Mouse (Mus musculus) stomach, postnatal 0 days (tissue): ENCODE measurements at regions not wholly inside any gene's neighbourhood (a gene's known extent, or its start where the extent isn't known, plus 50 kb on each side); places are given as distances from the start of the nearest gene placed in this dataset.

Source experiments
- ATAC-seq: fragments of 200-750 bp; cut with Nextera tagmentation; 2 replicates; pipeline ENCODE4 v1.8.0; 2017; ENCODE audit not compliant: low FRiP score, low TSS enrichment
- DNase-seq: peaks from one replicate; pipeline ENCODE4 v3.0.0-alpha.2; 2016; ENCODE audit warnings: low spot score
- H3K27ac ChIP-seq: fragments of 300-500 bp; sonication (generic); replicated peaks from 2 replicates; pipeline ENCODE4 v1.5.1; 2014; ENCODE audit warnings: mild to moderate bottlenecking, control low read depth
- H3K27me3 ChIP-seq: fragments of 300-500 bp; sonication (generic); 2 replicates; pipeline ENCODE4 v1.6.1; 2014; ENCODE audit warnings: low read length; ENCODE audit not compliant: control insufficient read depth, insufficient read depth
- H3K36me3 ChIP-seq: fragments of 300-500 bp; sonication (generic); 2 replicates; pipeline ENCODE4 v1.6.1; 2014; ENCODE audit warnings: low read length, mixed read lengths; ENCODE audit not compliant: control insufficient read depth, insufficient read depth
- H3K4me1 ChIP-seq: fragments of 300-500 bp; sonication (generic); replicated peaks from 2 replicates; pipeline ENCODE4 v1.6.1; 2014; ENCODE audit warnings: antibody characterized with exemption; ENCODE audit not compliant: control insufficient read depth, insufficient read depth
- H3K4me2 ChIP-seq: fragments of 300-500 bp; sonication (generic); replicated peaks from 2 replicates; pipeline ENCODE4 v1.6.1; 2014; ENCODE audit warnings: low read depth, mild to moderate bottlenecking, control low read depth, moderate library complexity
- H3K4me3 ChIP-seq: fragments of 300-500 bp; sonication (generic); 2 replicates; pipeline ENCODE4 v1.5.1; 2014; ENCODE audit warnings: low read depth, low read length, control low read depth
- H3K9ac ChIP-seq: fragments of 300-500 bp; sonication (generic); 2 replicates; pipeline ENCODE4 v1.6.1; 2014; ENCODE audit warnings: mild to moderate bottlenecking, low read length, control low read depth, mixed read lengths
- H3K9me3 ChIP-seq: fragments of 300-500 bp; sonication (generic); 2 replicates; pipeline ENCODE4 v1.6.1; 2016; ENCODE audit warnings: low read length; ENCODE audit not compliant: control insufficient read depth
- CTCF ChIP-seq: IDR thresholded peaks from 2 replicates; pipeline ENCODE4 v1.5.1; 2016; ENCODE audit warnings: antibody characterized with exemption, low read depth, mild to moderate bottlenecking, moderate library complexity
- EP300 ChIP-seq: optimal IDR thresholded peaks from 2 replicates; pipeline ENCODE3; 2016; ENCODE audit warnings: antibody characterized with exemption
- WGBS: fragments of 180-500 bp; shearing (Covaris S2); extraction: QIAGEN DNeasy Blood & Tissue Kit; methylation state at CpG from one replicate; pipeline ENCODE4 v1.1.7; 2014; 5-methylcytosine and 5-hydroxymethylcytosine counted together

DNA sequence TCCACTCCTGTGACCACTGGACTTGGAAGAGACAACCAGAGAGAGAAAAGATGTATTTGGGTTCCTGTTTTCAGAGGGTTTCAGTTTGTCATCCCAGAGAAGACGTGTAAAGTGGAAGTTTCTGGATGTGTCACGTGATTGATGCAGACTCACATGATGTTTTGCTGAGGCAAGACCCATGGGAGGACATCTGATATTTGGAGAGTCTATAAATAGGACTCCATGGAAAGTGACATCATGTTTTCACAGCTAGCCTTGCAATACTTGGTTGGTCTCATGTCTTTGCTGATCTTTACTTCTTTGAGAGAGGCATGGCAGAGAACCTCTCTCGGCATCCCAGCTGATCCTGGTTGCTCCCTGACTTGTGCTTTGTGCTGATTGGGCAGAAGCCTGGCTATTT, 493.8 kb downstream of the Etnk1 start:
- H3K4me3 ChIP-seq, result no peak overlapping the region
- ATAC-seq, result no peak

GRCm38 (mm10) chr6:143663306-143663705, 496.3 kb downstream of the Etnk1 start:
- 69% methylated on average over 7 of the region's 7 CpGs for WGBS
- Histone ChIP-seq H3K9ac (no peak overlapping the region), H3K4me2 (no peak overlapping the region), H3K4me1 (no peaks in the 10 kb centered on the region), H3K9me3 (no peaks in the 10 kb centered on the region), H3K4me3 (no peak overlapping the region), H3K36me3 (no peaks in the 10 kb centered on the region), H3K27ac (no peak overlapping the region), H3K27me3 (no peaks in the 10 kb centered on the region)
- ATAC-seq (no peak), DNase-seq (no peak)
- no peak for TF ChIP-seq CTCF
- TF ChIP-seq EP300, result no peak

More for the DNA sequence above, 493.8 kb downstream of the Etnk1 start:
- no peaks in the 10 kb centered on the region for H3K27me3 ChIP-seq
- DNase-seq, result no peak
- H3K36me3 ChIP-seq, result no peaks in the 10 kb centered on the region
- no peak overlapping the region for H3K27ac ChIP-seq
- H3K9ac ChIP-seq, result no peak overlapping the region
- no peaks in the 10 kb centered on the region for H3K9me3 ChIP-seq
- no peak overlapping the region for H3K4me2 ChIP-seq
- WGBS, result 79% methylated on average over 3 of the region's 3 CpGs
- H3K4me1 ChIP-seq, result no peaks in the 10 kb centered on the region
- TF ChIP-seq CTCF (no peak), EP300 (no peak)

GRCm38 (mm10) chr6:143665374-143665773, 498.4 kb downstream of the Etnk1 start:
- no peak overlapping the region for H3K4me2 ChIP-seq
- no peaks in the 10 kb centered on the region for H3K27me3 ChIP-seq
- no peak overlapping the region for H3K4me3 ChIP-seq
- H3K9ac ChIP-seq, result no peak overlapping the region
- no peaks in the 10 kb centered on the region for H3K36me3 ChIP-seq
- ATAC-seq, result no peak
- 83% methylated on average over 12 of the region's 12 CpGs for WGBS
- no peak for DNase-seq
- no peaks in the 10 kb centered on the region for H3K9me3 ChIP-seq
- H3K4me1 ChIP-seq, result no peaks in the 10 kb centered on the region
- TF ChIP-seq CTCF, result no peak
- no peak for TF ChIP-seq EP300
- no peak overlapping the region for H3K27ac ChIP-seq

DNA sequence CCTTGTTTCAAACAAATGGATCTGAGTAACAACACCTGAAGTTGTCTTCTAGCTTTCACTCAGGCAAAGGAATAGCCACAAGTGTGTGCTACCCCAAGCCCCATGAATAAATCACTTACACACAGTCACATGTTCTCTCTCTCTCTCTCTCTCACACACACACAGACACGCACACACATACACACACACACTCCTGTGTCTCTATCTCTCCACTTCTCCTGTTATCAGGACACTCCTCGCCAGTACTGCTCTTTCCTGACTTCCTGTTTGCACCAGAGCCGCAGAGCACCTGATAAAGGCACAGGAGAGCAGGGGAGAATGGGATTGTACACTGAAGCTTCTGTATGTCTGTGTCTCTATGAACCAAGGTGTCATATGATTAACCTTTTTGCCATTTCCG, 501.5 kb downstream of the Etnk1 start:
- Histone ChIP-seq H3K4me3 (no peak overlapping the region), H3K27ac (no peak overlapping the region), H3K4me1 (no peaks in the 10 kb centered on the region), H3K36me3 (no peaks in the 10 kb centered on the region), H3K9ac (no peak overlapping the region), H3K9me3 (no peaks in the 10 kb centered on the region), H3K4me2 (no peak overlapping the region), H3K27me3 (no peaks in the 10 kb centered on the region)
- WGBS, result 68% methylated on average over 4 of the region's 4 CpGs
- no peak for TF ChIP-seq CTCF
- TF ChIP-seq EP300, result no peak
- DNase-seq (no peak), ATAC-seq (no peak)

DNA sequence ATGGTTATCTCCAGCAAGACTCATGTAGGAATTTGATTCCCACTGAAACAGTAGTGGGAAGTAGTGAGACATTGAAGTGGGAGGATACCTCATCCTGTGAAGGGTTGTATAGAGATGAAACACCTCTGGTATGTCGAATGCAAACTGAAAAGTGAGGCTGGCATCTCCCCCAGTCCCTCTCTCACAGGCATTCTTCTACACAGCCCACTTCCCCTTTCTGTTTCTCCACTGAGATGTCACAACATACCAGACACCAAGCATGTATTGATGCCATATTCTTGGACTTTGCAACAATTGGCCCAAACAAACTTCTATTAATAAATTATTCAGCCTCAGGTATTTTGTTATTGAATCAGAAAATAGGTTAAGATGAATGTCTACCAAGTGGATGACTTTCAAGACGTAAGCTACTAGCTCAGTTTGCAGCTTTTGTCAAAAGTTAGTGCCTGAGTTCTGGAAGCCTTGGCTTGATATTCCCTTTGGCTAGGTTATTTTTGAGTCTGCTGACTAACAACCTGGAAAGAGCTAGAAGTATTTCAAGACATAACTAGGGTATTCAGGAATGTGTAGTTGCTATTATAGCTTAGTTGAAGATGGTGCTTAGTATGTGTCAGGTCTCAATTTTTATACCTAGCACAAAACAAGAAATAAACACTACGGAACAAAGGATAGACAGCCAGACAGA, 502.6 kb downstream of the Etnk1 start:
- H3K36me3 ChIP-seq, result no peaks in the 10 kb centered on the region
- H3K4me2 ChIP-seq, result no peak overlapping the region
- 73% methylated on average over 3 of the region's 3 CpGs for WGBS
- no peaks in the 10 kb centered on the region for H3K4me1 ChIP-seq
- H3K9ac ChIP-seq, result no peak overlapping the region
- DNase-seq, result no peak
- no peak overlapping the region for H3K4me3 ChIP-seq
- no peaks in the 10 kb centered on the region for H3K27me3 ChIP-seq
- H3K9me3 ChIP-seq, result no peaks in the 10 kb centered on the region
- TF ChIP-seq EP300 (no peak), CTCF (no peak)
- no peak for ATAC-seq
- no peak overlapping the region for H3K27ac ChIP-seq

DNA sequence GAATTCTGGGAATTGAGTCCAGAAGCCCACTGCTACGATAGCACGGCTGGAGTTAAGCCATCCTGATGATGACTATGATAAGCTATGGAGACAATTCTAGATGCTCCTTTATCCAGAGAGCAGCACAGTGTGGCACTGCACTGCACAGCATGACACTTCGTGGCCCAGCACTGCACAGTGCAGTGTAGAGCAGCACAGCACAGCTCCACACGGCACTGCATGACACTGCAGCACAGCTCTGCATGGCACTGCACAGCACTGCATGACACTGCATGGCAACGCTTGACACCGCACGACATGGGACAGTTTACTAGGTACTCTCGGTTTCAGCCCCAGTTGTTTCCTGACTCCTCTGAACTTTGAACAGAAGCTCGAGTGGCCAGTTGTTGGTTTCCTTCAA, 523.1 kb downstream of the Etnk1 start:
- no peaks in the 10 kb centered on the region for H3K9me3 ChIP-seq
- no peak for DNase-seq
- H3K36me3 ChIP-seq, result no peaks in the 10 kb centered on the region
- no peaks in the 10 kb centered on the region for H3K4me1 ChIP-seq
- H3K4me3 ChIP-seq, result no peak overlapping the region
- H3K4me2 ChIP-seq, result no peak overlapping the region
- no peaks in the 10 kb centered on the region for H3K27me3 ChIP-seq
- H3K9ac ChIP-seq, result no peak overlapping the region
- TF ChIP-seq EP300, result no peak
- TF ChIP-seq CTCF, result no peak
- 90% methylated on average over 9 of the region's 9 CpGs for WGBS
- H3K27ac ChIP-seq, result no peak overlapping the region
- ATAC-seq, result no peak
